Mouse (Mus musculus) MEL (cell line): ENCODE data around the gene Hsd11b2. TPM values are rescaled to one million over a fixed set of nuclear protein-coding genes. Genes with fewer than 3 reads are reported as not detected.

ENCODE experiments used
- DNase-seq: peaks from one replicate; pipeline ENCODE4 v3.0.0; 2011; ENCODE audit warnings: low read depth, low spot score
- H3K27ac ChIP-seq: 2 replicates; pipeline ENCODE4 v1.5.1; 2012; ENCODE audit warnings: low read depth, mild to moderate bottlenecking, control low read depth, low read length, moderate library complexity; ENCODE audit not compliant: control insufficient read depth
- H3K27me3 ChIP-seq, 2 experiments: fragments of 150-350 bp in 1 of 2; sonication (generic) in 1 of 2; 2 replicates each; pipeline ENCODE4 v1.6.1; 2012; ENCODE audit warnings: low read length in 2 of 2, mild to moderate bottlenecking in 2 of 2, improper control_type of control experiment in 1 of 2, moderate library complexity in 1 of 2; ENCODE audit not compliant: insufficient read depth in 2 of 2, control insufficient read depth in 1 of 2
- H3K36me3 ChIP-seq, 2 experiments: 2 replicates each; pipeline ENCODE4 v1.6.1; 2012 to 2014; ENCODE audit warnings: low read length in 2 of 2, improper control_type of control experiment in 1 of 2, inconsistent platforms in 1 of 2, mild to moderate bottlenecking in 1 of 2; ENCODE audit not compliant: insufficient read depth in 2 of 2, control insufficient read depth in 1 of 2
- H3K4me1 ChIP-seq, 2 experiments: fragments of 150-350 bp in 1 of 2; sonication (generic) in 1 of 2; 2 replicates each; pipeline ENCODE4 v1.6.1; 2012; ENCODE audit warnings: low read length in 2 of 2, improper control_type of control experiment in 1 of 2, mild to moderate bottlenecking in 1 of 2; ENCODE audit not compliant: insufficient read depth in 2 of 2, control insufficient read depth in 1 of 2
- H3K4me3 ChIP-seq, 2 experiments: fragments of 150-350 bp in 1 of 2; sonication (generic) in 1 of 2; 2 replicates each; pipeline ENCODE4 v1.5.1; 2012; ENCODE audit warnings: low read depth in 2 of 2, low read length in 2 of 2, mild to moderate bottlenecking in 2 of 2, moderate library complexity in 2 of 2, control low read depth in 1 of 2, improper control_type of control experiment in 1 of 2; ENCODE audit not compliant: control insufficient read depth in 1 of 2, insufficient read depth in 1 of 2
- H3K79me2 ChIP-seq: 2 replicates; pipeline ENCODE4 v1.6.1; 2012; ENCODE audit warnings: mild to moderate bottlenecking, low read length, moderate library complexity; ENCODE audit not compliant: control insufficient read depth, poor library complexity, insufficient read depth
- H3K9ac ChIP-seq: 2 replicates; pipeline ENCODE4 v1.6.1; 2012; ENCODE audit warnings: low read depth, mild to moderate bottlenecking, control low read depth, low read length, moderate library complexity; ENCODE audit not compliant: control insufficient read depth, poor library complexity, severe bottlenecking
- H3K9me3 ChIP-seq: fragments of 150-350 bp; sonication (generic); replicated peaks from 2 replicates; pipeline ENCODE4 v1.6.1; 2012; ENCODE audit warnings: mild to moderate bottlenecking, low read length, improper control_type of control experiment, moderate library complexity; ENCODE audit not compliant: insufficient read depth
- BHLHE40 ChIP-seq: IDR thresholded peaks from 2 replicates; pipeline ENCODE4 v1.6.1; 2012; ENCODE audit warnings: low read depth, mild to moderate bottlenecking, inconsistent platforms, low read length, improper control_type of control experiment, borderline replicate concordance
- CHD1 ChIP-seq: IDR thresholded peaks from 2 replicates; pipeline ENCODE4 v1.6.1; 2012; ENCODE audit warnings: low read depth, mild to moderate bottlenecking, inconsistent platforms, low read length, improper control_type of control experiment
- CHD2 ChIP-seq: IDR thresholded peaks from 2 replicates; pipeline ENCODE4 v1.6.1; 2011; ENCODE audit warnings: low read length, improper control_type of control experiment
- CTCF ChIP-seq, 3 experiments: IDR thresholded peaks in 2 of 3; conservative IDR thresholded peaks in 1 of 3; 2 replicates each; pipeline ENCODE4 v1.5.1; 2011 to 2012; ENCODE audit warnings: low read length in 3 of 3, low read depth in 2 of 3, mild to moderate bottlenecking in 2 of 3, improper control_type of control experiment in 1 of 3, inconsistent platforms in 1 of 3, mixed read lengths in 1 of 3, moderate library complexity in 1 of 3; ENCODE audit not compliant: control insufficient read depth in 1 of 3, insufficient read depth in 1 of 3, poor library complexity in 1 of 3, severe bottlenecking in 1 of 3
- E2F4 ChIP-seq: IDR thresholded peaks from 2 replicates; pipeline ENCODE4 v1.6.1; 2011; ENCODE audit warnings: low read depth, low read length, improper control_type of control experiment, borderline replicate concordance
- ELF1 ChIP-seq: IDR thresholded peaks from 2 replicates; pipeline ENCODE4 v1.6.1; 2014; ENCODE audit warnings: low read depth, mild to moderate bottlenecking, inconsistent platforms, low read length, improper control_type of control experiment, moderate library complexity
- EP300 ChIP-seq, 2 experiments: IDR thresholded peaks; 2 replicates each; pipeline ENCODE4 v1.6.1; 2011; ENCODE audit warnings: improper control_type of control experiment in 2 of 2, low read length in 2 of 2, low read depth in 1 of 2, mild to moderate bottlenecking in 1 of 2
- ETS1 ChIP-seq: IDR thresholded peaks from 2 replicates; pipeline ENCODE4 v1.6.1; 2012; ENCODE audit warnings: low read depth, mild to moderate bottlenecking, inconsistent platforms, low read length, improper control_type of control experiment, moderate library complexity
- GABPA ChIP-seq: IDR thresholded peaks from 2 replicates; pipeline ENCODE4 v1.6.1; 2012; ENCODE audit warnings: low read depth, mild to moderate bottlenecking, inconsistent platforms, low read length, improper control_type of control experiment, moderate library complexity
- GATA1 ChIP-seq: IDR thresholded peaks from 2 replicates; pipeline ENCODE4 v1.6.1; 2011; ENCODE audit warnings: low read depth, low read length, improper control_type of control experiment
- JUND ChIP-seq: IDR thresholded peaks from 2 replicates; pipeline ENCODE4 v1.6.1; 2011; ENCODE audit warnings: low read depth, mild to moderate bottlenecking, improper control_type of control experiment, low read length
- KAT2A ChIP-seq: conservative IDR thresholded peaks from 2 replicates; pipeline ENCODE4 v1.6.1; 2012; ENCODE audit warnings: low read depth, low read length, improper control_type of control experiment, inconsistent platforms
- MAFK ChIP-seq: IDR thresholded peaks from 2 replicates; pipeline ENCODE4 v1.6.1; 2011; ENCODE audit warnings: low read depth, mild to moderate bottlenecking, low read length, improper control_type of control experiment, borderline replicate concordance
- MAX ChIP-seq: IDR thresholded peaks from 2 replicates; pipeline ENCODE4 v1.6.1; 2011; ENCODE audit warnings: low read length, improper control_type of control experiment
- MAZ ChIP-seq: IDR thresholded peaks from 2 replicates; pipeline ENCODE4 v1.6.1; 2012; ENCODE audit warnings: low read depth, mild to moderate bottlenecking, inconsistent platforms, low read length, improper control_type of control experiment
- MEF2A ChIP-seq: IDR thresholded peaks from 2 replicates; pipeline ENCODE4 v1.6.1; 2014; ENCODE audit warnings: low read depth, mild to moderate bottlenecking, inconsistent platforms, low read length, improper control_type of control experiment; ENCODE audit not compliant: poor library complexity, insufficient replicate concordance, severe bottlenecking; ENCODE audit errors: extremely low read depth
- MXI1 ChIP-seq: IDR thresholded peaks from 2 replicates; pipeline ENCODE4 v1.6.1; 2011; ENCODE audit warnings: mild to moderate bottlenecking, low read depth, low read length, improper control_type of control experiment
- MYB ChIP-seq: IDR thresholded peaks from 2 replicates; pipeline ENCODE4 v1.6.1; 2011; ENCODE audit warnings: mild to moderate bottlenecking, low read depth, low read length, improper control_type of control experiment
- MYC ChIP-seq: IDR thresholded peaks from 2 replicates; pipeline ENCODE4 v1.6.1; 2011; ENCODE audit warnings: low read depth, mild to moderate bottlenecking, low read length, improper control_type of control experiment, moderate library complexity
- NELFE ChIP-seq: IDR thresholded peaks from 2 replicates; pipeline ENCODE4 v1.6.1; 2011; ENCODE audit warnings: low read depth, low read length, improper control_type of control experiment
- NRF1 ChIP-seq: IDR thresholded peaks from 2 replicates; pipeline ENCODE4 v1.6.1; 2014; ENCODE audit warnings: low read depth, mild to moderate bottlenecking, inconsistent platforms, low read length, improper control_type of control experiment, moderate library complexity; ENCODE audit not compliant: poor library complexity, insufficient read depth, severe bottlenecking
- POLR2AphosphoS5 ChIP-seq: IDR thresholded peaks from 2 replicates; pipeline ENCODE4 v1.6.1; 2012; ENCODE audit warnings: low read depth, borderline replicate concordance, mild to moderate bottlenecking, inconsistent platforms, low read length, moderate library complexity, mixed read lengths
- RAD21 ChIP-seq: IDR thresholded peaks from 2 replicates; pipeline ENCODE4 v1.6.1; 2011; ENCODE audit warnings: mild to moderate bottlenecking, low read depth, low read length, improper control_type of control experiment
- RCOR1 ChIP-seq: IDR thresholded peaks from 2 replicates; pipeline ENCODE4 v1.6.1; 2012; ENCODE audit warnings: low read depth, mild to moderate bottlenecking, inconsistent platforms, low read length, improper control_type of control experiment
- SMC3 ChIP-seq: IDR thresholded peaks from 2 replicates; pipeline ENCODE4 v1.6.1; 2011; ENCODE audit warnings: low read depth, low read length, improper control_type of control experiment
- TAL1 ChIP-seq: IDR thresholded peaks from 2 replicates; pipeline ENCODE4 v1.6.1; 2012; ENCODE audit warnings: mild to moderate bottlenecking, inconsistent platforms, low read length, moderate library complexity, mixed read lengths
- TBP ChIP-seq: IDR thresholded peaks from 2 replicates; pipeline ENCODE4 v1.8.0; 2011; ENCODE audit warnings: low read depth, low read length, improper control_type of control experiment
- TCF12 ChIP-seq: IDR thresholded peaks from 2 replicates; pipeline ENCODE4 v1.6.1; 2014; ENCODE audit warnings: low read depth, mild to moderate bottlenecking, inconsistent platforms, low read length, improper control_type of control experiment, moderate library complexity
- UBTF ChIP-seq: IDR thresholded peaks from 2 replicates; pipeline ENCODE4 v1.6.1; 2012; ENCODE audit warnings: low read depth, mild to moderate bottlenecking, inconsistent platforms, low read length, improper control_type of control experiment, moderate library complexity, borderline replicate concordance; ENCODE audit not compliant: insufficient read depth
- USF1 ChIP-seq: IDR thresholded peaks from 2 replicates; pipeline ENCODE4 v1.6.1; 2014; ENCODE audit warnings: low read depth, mild to moderate bottlenecking, inconsistent platforms, low read length, improper control_type of control experiment, moderate library complexity
- USF2 ChIP-seq, 2 experiments: IDR thresholded peaks; 2 replicates each; pipeline ENCODE4 v1.6.1; 2011 to 2012; ENCODE audit warnings: improper control_type of control experiment in 2 of 2, low read length in 2 of 2, borderline replicate concordance in 1 of 2, inconsistent platforms in 1 of 2, low read depth in 1 of 2, mild to moderate bottlenecking in 1 of 2; ENCODE audit not compliant: insufficient read depth in 1 of 2
- ZC3H11A ChIP-seq: IDR thresholded peaks from 2 replicates; pipeline ENCODE4 v1.6.1; 2012; ENCODE audit warnings: low read depth, mild to moderate bottlenecking, inconsistent platforms, low read length, improper control_type of control experiment
- ZKSCAN1 ChIP-seq: IDR thresholded peaks from 2 replicates; pipeline ENCODE4 v1.6.1; 2012; ENCODE audit warnings: low read depth, mild to moderate bottlenecking, inconsistent platforms, low read length, improper control_type of control experiment, moderate library complexity
- ZMIZ1 ChIP-seq: IDR thresholded peaks from 2 replicates; pipeline ENCODE4 v1.6.1; 2012; ENCODE audit warnings: low read depth, mild to moderate bottlenecking, inconsistent platforms, low read length, improper control_type of control experiment, moderate library complexity
- ZNF384 ChIP-seq: IDR thresholded peaks from 2 replicates; pipeline ENCODE4 v1.6.1; 2012; ENCODE audit warnings: low read depth, mild to moderate bottlenecking, inconsistent platforms, low read length, improper control_type of control experiment
- polyA plus RNA-seq, 2 experiments: library from polyadenylated mRNA; stranded (reverse) in 1 of 2; unstranded in 1 of 2; fragments of >175 nt in 1 of 2; fragments of >200 nt in 1 of 2; gene quantifications; 2 replicates each; pipeline versions ENCODE4 v1.2.1 to v1.2.4; 2012; ENCODE audit warnings: low replicate concordance in 2 of 2, low read depth in 1 of 2; ENCODE audit not compliant: insufficient read length in 2 of 2, insufficient read depth in 1 of 2, missing spikeins in 1 of 2
- total RNA-seq: library from RNA; depleted of rRNA; stranded (reverse); fragments of 300-350 nt; gene quantifications from 2 replicates; pipeline ENCODE4 v1.2.3, GENCODE M21; 2012

Hsd11b2 gene
- total and polyA plus RNA-seq, 3 experiments: 0.27 to 2.1 TPM; not detected in 1

DNA sequence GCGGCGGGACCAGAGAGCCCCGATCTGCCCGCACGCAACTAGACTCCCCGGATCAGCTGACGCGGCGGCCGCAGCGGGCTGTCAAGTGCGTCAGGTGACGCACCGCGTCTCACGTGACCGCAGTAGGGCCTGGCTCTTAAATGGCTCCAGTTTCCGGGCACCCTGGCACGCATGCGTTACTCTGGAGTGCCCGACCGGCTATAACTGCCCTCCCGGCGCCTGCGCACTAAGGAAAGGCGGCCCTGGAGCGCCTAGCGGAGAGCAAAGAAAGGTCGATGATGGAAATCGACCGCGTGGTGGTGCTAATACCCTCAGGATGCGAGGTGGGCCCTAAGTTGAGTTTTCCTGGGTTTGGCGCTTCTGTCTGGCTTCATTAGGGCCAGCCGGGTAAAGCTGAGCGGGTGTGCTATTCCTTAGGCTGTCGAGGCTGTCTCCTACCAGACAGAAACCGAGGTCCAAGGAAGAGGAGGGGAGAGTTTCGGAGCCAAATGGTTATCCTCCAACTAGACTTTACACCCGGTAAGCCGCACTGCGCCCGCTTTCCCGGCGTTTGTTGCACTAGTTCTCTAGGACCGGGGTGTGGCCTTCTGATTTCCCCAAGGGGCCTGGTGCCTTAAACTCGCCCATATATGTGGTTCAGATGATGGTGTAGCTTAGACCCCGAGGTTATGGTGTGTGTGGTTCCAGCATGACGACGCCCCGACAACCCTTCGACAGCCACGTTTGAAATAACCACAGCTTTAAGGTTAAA is 47.6 kb downstream of the Hsd11b2 start, which contains the start of gene Atp6v0d1:
Gene Atp6v0d1, minus strand, starts transcription at position 96 of the 751 bp plus-strand sequence.
- H3K9me3 ChIP-seq: no peaks in the 10 kb centered on the region
- H3K36me3 ChIP-seq: peaks cover 0 to 7% of the 10 kb centered on the region in 2 experiments; a peak in 2 of 4 replicates
- peaks cover 7 to 12% of the 10 kb centered on the region in 2 experiments; a peak in 3 of 4 replicates for H3K4me1 ChIP-seq
- peak; percentile 100 for DNase-seq
- H3K9ac ChIP-seq: peak within 1 kb of the TSS; percentile 87
- peak within 1 kb of the TSS; percentile 88 for H3K27ac ChIP-seq
- no peaks in the 10 kb centered on the region for H3K27me3 ChIP-seq
- peak within 1 kb of the TSS; percentile 80 to 86 for H3K4me3 ChIP-seq
- H3K79me2 ChIP-seq: peaks cover 15% of the 10 kb centered on the region
- TF ChIP-seq ZMIZ1 (peak; percentile 59), NRF1 (peak; percentile 98), MAZ (peak; percentile 71; the same call in 1 of the 2 replicates), EP300 (IDR thresholded peaks at IDR 0.05; ENCODE audit: low read depth in 1 of 2, low read length in 2 of 2) (peak in 1 of 2 experiments; percentile 20; a peak in 2 of 4 replicates), BHLHE40 (peak; percentile 97), MEF2A (no peak), JUND (no peak), RAD21 (peak; percentile 75), MAX (peak; percentile 95), NELFE (peak; percentile 79), MYB (no peak), CTCF (IDR thresholded peaks at IDR 0.05 in 2 of 3, conservative IDR thresholded peaks at IDR 0.05 in 1 of 3; ENCODE audit: control insufficient read depth in 1 of 3, insufficient read depth in 1 of 3, low read depth in 2 of 3, low read length in 3 of 3, poor library complexity in 1 of 3, severe bottlenecking in 1 of 3) (peak; percentile 47 to 95 (median 72); a peak in 5 of 6 replicates), MXI1 (peak; percentile 80), TCF12 (peak; percentile 66; the same call in 1 of the 2 replicates), ZNF384 (no peak), TBP (peak; percentile 86), MYC (peak; percentile 85), E2F4 (peak; percentile 55; the same call in 1 of the 2 replicates), MAFK (no peak), ZC3H11A (peak; percentile 55; the same call in 1 of the 2 replicates), GABPA (no peak), CHD2 (no peak), TAL1 (no peak), ZKSCAN1 (no peak), POLR2AphosphoS5 (no peak), RCOR1 (no peak), SMC3 (peak; percentile 62), ETS1 (peak; percentile 92), UBTF (no peak), ELF1 (peak; percentile 91), GATA1 (no peak), KAT2A (no peak; the same call in 1 of the 2 replicates), CHD1 (no peak), USF1 (peak; percentile 98), USF2 (IDR thresholded peaks at IDR 0.05; ENCODE audit: borderline replicate concordance in 1 of 2, insufficient read depth in 1 of 2, low read depth in 1 of 2, low read length in 2 of 2) (peak; percentile 90 to 98)
